Mouse (Mus musculus): ENCODE measurements around the gene Sfxn5. TPM values are rescaled to one million over a fixed set of nuclear protein-coding genes. Genes with fewer than 3 reads are reported as not detected.

The Sfxn5 gene
- polyA plus RNA-seq, 1 experiment: 3.5 TPM

GRCm38 (mm10) chr6:85220917-85221316 lies 112.3 kb downstream of the Sfxn5 start:
- no peaks in the 10 kb centered on the region for H3K36me3 ChIP-seq (ENCODE audit: control insufficient read depth, insufficient read depth, low read length)
- no peak overlapping the region for H3K4me3 ChIP-seq (ENCODE audit: extremely low read depth, insufficient read depth, insufficient read length)
- no peaks in the 10 kb centered on the region for H3K27me3 ChIP-seq (ENCODE audit: control insufficient read depth, insufficient read depth, low read length)
- 84% methylated on average over 4 of the region's 4 CpGs for WGBS
- TF ChIP-seq CTCF (IDR thresholded peaks at IDR 0.05; ENCODE audit: extremely low read depth, insufficient read depth, insufficient read length, insufficient replicate concordance) (no peak), POLR2A (IDR thresholded peaks at IDR 0.05; ENCODE audit: low read depth, low read length) (no peak)
- no peak overlapping the region for H3K27ac ChIP-seq (ENCODE audit: insufficient read depth, low read length)
- no peaks in the 10 kb centered on the region for H3K4me1 ChIP-seq (ENCODE audit: control insufficient read depth, insufficient read depth, insufficient read length)
- DNase-seq (ENCODE audit: low read depth in 1 of 2, low spot score in 2 of 2): no peak

GRCm38 (mm10) chr6:85219706-85220105 lies 113.5 kb downstream of the Sfxn5 start:
- no peak overlapping the region for H3K27ac ChIP-seq (ENCODE audit: insufficient read depth, low read length)
- WGBS: 96% methylated on average over 11 of the region's 11 CpGs
- no peak overlapping the region for H3K4me3 ChIP-seq (ENCODE audit: extremely low read depth, insufficient read depth, insufficient read length)
- H3K36me3 ChIP-seq (ENCODE audit: control insufficient read depth, insufficient read depth, low read length): no peaks in the 10 kb centered on the region
- no peaks in the 10 kb centered on the region for H3K4me1 ChIP-seq (ENCODE audit: control insufficient read depth, insufficient read depth, insufficient read length)
- DNase-seq (ENCODE audit: low read depth in 1 of 2, low spot score in 2 of 2): no peak
- TF ChIP-seq CTCF (IDR thresholded peaks at IDR 0.05; ENCODE audit: extremely low read depth, insufficient read depth, insufficient read length, insufficient replicate concordance): no peak
- no peak for TF ChIP-seq POLR2A (IDR thresholded peaks at IDR 0.05; ENCODE audit: low read depth, low read length)
- no peaks in the 10 kb centered on the region for H3K27me3 ChIP-seq (ENCODE audit: control insufficient read depth, insufficient read depth, low read length)

- Histone ChIP-seq H3K27ac (ENCODE audit: insufficient read depth, low read length) (no peak overlapping the region), H3K36me3 (ENCODE audit: control insufficient read depth, insufficient read depth, low read length) (no peaks in the 10 kb centered on the region), H3K4me3 (ENCODE audit: extremely low read depth, insufficient read depth, insufficient read length) (no peak overlapping the region), H3K4me1 (ENCODE audit: control insufficient read depth, insufficient read depth, insufficient read length) (no peaks in the 10 kb centered on the region), H3K27me3 (ENCODE audit: control insufficient read depth, insufficient read depth, low read length) (no peaks in the 10 kb centered on the region)
- TF ChIP-seq POLR2A (IDR thresholded peaks at IDR 0.05; ENCODE audit: low read depth, low read length) (no peak), CTCF (IDR thresholded peaks at IDR 0.05; ENCODE audit: extremely low read depth, insufficient read depth, insufficient read length, insufficient replicate concordance) (no peak)
- WGBS: 80% methylated on average over 5 of the region's 5 CpGs
- DNase-seq (ENCODE audit: low read depth in 1 of 2, low spot score in 2 of 2): no peak
Measured at GRCm38 (mm10) chr6:85218684-85219445, 114.4 kb downstream of the Sfxn5 start.

- Histone ChIP-seq H3K4me1 (ENCODE audit: control insufficient read depth, insufficient read depth, insufficient read length) (no peaks in the 10 kb centered on the region), H3K36me3 (ENCODE audit: control insufficient read depth, insufficient read depth, low read length) (no peaks in the 10 kb centered on the region), H3K4me3 (ENCODE audit: extremely low read depth, insufficient read depth, insufficient read length) (no peak overlapping the region), H3K27me3 (ENCODE audit: control insufficient read depth, insufficient read depth, low read length) (no peaks in the 10 kb centered on the region), H3K27ac (ENCODE audit: insufficient read depth, low read length) (no peak overlapping the region)
- TF ChIP-seq CTCF (IDR thresholded peaks at IDR 0.05; ENCODE audit: extremely low read depth, insufficient read depth, insufficient read length, insufficient replicate concordance) (no peak), POLR2A (IDR thresholded peaks at IDR 0.05; ENCODE audit: low read depth, low read length) (no peak)
- no peak for DNase-seq (ENCODE audit: low read depth in 1 of 2, low spot score in 2 of 2)
- 84% methylated on average over 4 of the region's 4 CpGs for whole genome bisulfite sequencing
Measured at GRCm38 (mm10) chr6:85218251-85218650, 115.0 kb downstream of the Sfxn5 start.

GRCm38 (mm10) chr6:85210686-85211085 lies 122.5 kb downstream of the Sfxn5 start:
- DNase-seq (ENCODE audit: low read depth in 1 of 2, low spot score in 2 of 2): no peak
- WGBS: 68% methylated on average over 1 of the region's 1 CpGs
- TF ChIP-seq CTCF (IDR thresholded peaks at IDR 0.05; ENCODE audit: extremely low read depth, insufficient read depth, insufficient read length, insufficient replicate concordance) (no peak), POLR2A (IDR thresholded peaks at IDR 0.05; ENCODE audit: low read depth, low read length) (no peak)
- H3K36me3 ChIP-seq (ENCODE audit: control insufficient read depth, insufficient read depth, low read length): no peaks in the 10 kb centered on the region
- H3K27me3 ChIP-seq (ENCODE audit: control insufficient read depth, insufficient read depth, low read length): no peaks in the 10 kb centered on the region
- H3K4me3 ChIP-seq (ENCODE audit: extremely low read depth, insufficient read depth, insufficient read length): no peak overlapping the region
- H3K27ac ChIP-seq (ENCODE audit: insufficient read depth, low read length): no peak overlapping the region
- no peaks in the 10 kb centered on the region for H3K4me1 ChIP-seq (ENCODE audit: control insufficient read depth, insufficient read depth, insufficient read length)

GRCm38 (mm10) chr6:85209226-85209967 lies 123.8 kb downstream of the Sfxn5 start:
- H3K27me3 ChIP-seq (ENCODE audit: control insufficient read depth, insufficient read depth, low read length): no peaks in the 10 kb centered on the region
- 80% methylated on average over 9 of the region's 9 CpGs for WGBS
- TF ChIP-seq CTCF (IDR thresholded peaks at IDR 0.05; ENCODE audit: extremely low read depth, insufficient read depth, insufficient read length, insufficient replicate concordance): no peak
- no peak for TF ChIP-seq POLR2A (IDR thresholded peaks at IDR 0.05; ENCODE audit: low read depth, low read length)
- no peak for DNase-seq (ENCODE audit: low read depth in 1 of 2, low spot score in 2 of 2)
- H3K36me3 ChIP-seq (ENCODE audit: control insufficient read depth, insufficient read depth, low read length): no peaks in the 10 kb centered on the region
- H3K27ac ChIP-seq (ENCODE audit: insufficient read depth, low read length): no peak overlapping the region
- H3K4me1 ChIP-seq (ENCODE audit: control insufficient read depth, insufficient read depth, insufficient read length): no peaks in the 10 kb centered on the region
- no peak overlapping the region for H3K4me3 ChIP-seq (ENCODE audit: extremely low read depth, insufficient read depth, insufficient read length)

GRCm38 (mm10) chr6:85207345-85207744 lies 125.9 kb downstream of the Sfxn5 start:
- Histone ChIP-seq H3K4me3 (ENCODE audit: extremely low read depth, insufficient read depth, insufficient read length) (no peak overlapping the region), H3K27ac (ENCODE audit: insufficient read depth, low read length) (no peak overlapping the region), H3K27me3 (ENCODE audit: control insufficient read depth, insufficient read depth, low read length) (no peaks in the 10 kb centered on the region), H3K4me1 (ENCODE audit: control insufficient read depth, insufficient read depth, insufficient read length) (no peaks in the 10 kb centered on the region), H3K36me3 (ENCODE audit: control insufficient read depth, insufficient read depth, low read length) (no peaks in the 10 kb centered on the region)
- TF ChIP-seq CTCF (IDR thresholded peaks at IDR 0.05; ENCODE audit: extremely low read depth, insufficient read depth, insufficient read length, insufficient replicate concordance) (no peak), POLR2A (IDR thresholded peaks at IDR 0.05; ENCODE audit: low read depth, low read length) (no peak)
- WGBS: 67% methylated on average over 5 of the region's 5 CpGs
- no peak for DNase-seq (ENCODE audit: low read depth in 1 of 2, low spot score in 2 of 2)

Measured in spleen, adult 2 months (tissue).